Mouse (Mus musculus) limb, embryonic 13.5 days (tissue): ENCODE data around the gene Nxpe3. TPM values are rescaled to one million over a fixed set of nuclear protein-coding genes. Genes with fewer than 3 reads are reported as not detected.
A peak's percentile ranks its signal among the peaks of the same experiment; 100 is the strongest.

Source experiments
- ATAC-seq: fragments of 200-750 bp; cut with Nextera tagmentation; 2 replicates; pipeline ENCODE4 v1.8.0; 2017; ENCODE audit warnings: low read depth, moderate number of reproducible peaks, moderate TSS enrichment; ENCODE audit not compliant: low FRiP score
- H3K27ac ChIP-seq: fragments of 300-500 bp; sonication (generic); 2 replicates; pipeline ENCODE4 v1.5.1; 2015; ENCODE audit warnings: inconsistent platforms, mild to moderate bottlenecking, moderate library complexity
- H3K27me3 ChIP-seq: fragments of 300-500 bp; sonication (generic); 2 replicates; pipeline ENCODE4 v1.6.1; 2015; ENCODE audit warnings: mild to moderate bottlenecking, inconsistent platforms
- H3K36me3 ChIP-seq: fragments of 300-500 bp; sonication (generic); 2 replicates; pipeline ENCODE4 v1.6.1; 2015; ENCODE audit warnings: inconsistent platforms, mild to moderate bottlenecking, moderate library complexity
- H3K4me1 ChIP-seq: fragments of 300-500 bp; sonication (generic); 2 replicates; pipeline ENCODE4 v1.6.1; 2015; ENCODE audit warnings: inconsistent platforms
- H3K4me2 ChIP-seq: fragments of 300-500 bp; sonication (generic); replicated peaks from 2 replicates; pipeline ENCODE4 v1.6.1; 2015; ENCODE audit warnings: inconsistent platforms, mild to moderate bottlenecking, moderate library complexity
- H3K4me3 ChIP-seq: fragments of 300-500 bp; sonication (generic); 2 replicates; pipeline ENCODE4 v1.5.1; 2015; ENCODE audit warnings: moderate library complexity, mild to moderate bottlenecking, inconsistent platforms
- H3K9ac ChIP-seq: fragments of 300-500 bp; sonication (generic); 2 replicates; pipeline ENCODE4 v1.6.1; 2015; ENCODE audit warnings: mild to moderate bottlenecking, inconsistent platforms
- H3K9me3 ChIP-seq: fragments of 300-500 bp; sonication (generic); 2 replicates; pipeline ENCODE4 v1.6.1; 2016; ENCODE audit warnings: inconsistent platforms
- WGBS: fragments of 180-500 bp; shearing (Covaris S2); methylation state at CpG from one replicate; pipeline ENCODE4 v1.1.7; 2015; 5-methylcytosine and 5-hydroxymethylcytosine counted together
- polyA plus RNA-seq: library from polyadenylated mRNA; unstranded; fragments of >200 nt; fragmentation: Nextera tagmentation; extraction: Ambion mirVana; gene quantifications from 2 replicates; pipeline ENCODE4 v1.2.1, GENCODE M21; 2015

Gene Nxpe3
- polyA plus RNA-seq, 1 experiment from 2014 or later = 0.66 TPM

DNA sequence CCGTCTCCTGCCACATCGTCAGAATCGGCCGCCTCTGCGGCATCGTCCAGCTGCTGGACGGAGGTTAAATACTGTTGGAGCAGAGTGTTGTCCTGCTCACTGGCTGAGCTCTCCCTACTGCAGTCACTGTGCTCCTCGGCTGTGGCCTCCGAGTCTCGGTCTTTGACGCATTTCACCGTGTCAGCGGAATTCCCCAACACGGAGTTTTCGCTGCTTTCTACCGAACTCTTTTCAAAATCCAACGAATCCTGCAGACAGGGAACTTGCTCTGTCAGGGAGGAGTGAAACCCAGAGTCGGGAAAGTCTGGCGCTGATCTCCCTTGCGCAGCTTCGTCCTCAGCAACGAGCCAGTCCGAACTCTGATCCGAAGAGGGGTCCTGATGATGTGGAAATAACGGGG is 10.3 kb upstream of the Nxpe3 start:
- Histone ChIP-seq H3K27ac (no peak overlapping the region), H3K4me3 (no peak overlapping the region), H3K9ac (no peak overlapping the region), H3K4me2 (no peak overlapping the region), H3K4me1 (no peaks in the 10 kb centered on the region), H3K9me3 (no peaks in the 10 kb centered on the region), H3K27me3 (no peaks in the 10 kb centered on the region), H3K36me3 (peaks cover 41% of the 10 kb centered on the region)
- WGBS = 91% methylated on average over 25 of the region's 25 CpGs
- no peak for ATAC-seq

DNA sequence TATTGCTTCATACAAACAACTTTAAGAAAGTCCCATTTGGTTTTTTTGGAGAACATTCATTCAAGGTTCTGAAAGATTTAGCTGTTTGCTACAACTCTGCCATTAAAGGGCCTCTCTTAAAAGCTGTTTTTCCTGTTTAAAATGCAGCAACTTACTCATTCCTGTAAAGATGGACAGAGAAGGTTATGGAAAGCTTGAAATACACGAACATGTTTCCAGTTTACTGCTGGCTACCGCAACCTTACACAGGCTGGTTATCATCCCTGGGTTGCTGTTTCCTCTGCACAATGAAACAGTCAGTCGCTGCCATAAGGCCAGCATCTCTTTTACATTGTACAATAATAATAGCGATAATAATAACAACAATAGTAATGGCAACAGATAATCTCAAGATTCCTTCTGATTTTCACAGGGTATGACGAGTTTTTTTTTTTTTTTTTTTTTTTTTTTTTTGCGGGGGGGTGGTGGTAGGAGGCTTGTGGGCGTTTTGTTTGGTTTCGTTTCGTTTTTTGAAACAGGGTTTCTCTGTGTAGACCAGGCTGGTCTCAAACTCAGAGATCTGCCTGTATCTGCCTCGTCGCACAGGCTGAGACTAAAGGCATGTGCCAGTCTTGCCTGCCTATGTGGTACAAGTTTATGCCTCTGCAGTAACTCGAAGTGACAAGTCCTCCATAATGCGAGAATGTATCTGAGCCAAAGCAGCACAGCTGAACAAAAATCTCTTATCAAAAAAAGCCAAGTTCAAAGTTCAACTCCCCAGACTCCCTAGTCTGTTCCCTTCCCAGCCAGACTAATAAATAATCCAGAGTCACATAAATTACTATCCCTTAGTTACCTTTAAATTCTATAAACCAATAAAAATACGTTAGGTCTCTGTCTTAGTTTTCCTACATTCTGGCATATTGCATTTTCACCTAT is 7.0 kb upstream of the Nxpe3 start:
- Histone ChIP-seq H3K4me2 (no peak overlapping the region), H3K9ac (no peak overlapping the region), H3K27ac (no peak overlapping the region), H3K4me1 (no peaks in the 10 kb centered on the region), H3K36me3 (peaks cover 26% of the 10 kb centered on the region), H3K9me3 (no peaks in the 10 kb centered on the region), H3K27me3 (no peaks in the 10 kb centered on the region), H3K4me3 (no peak overlapping the region)
- ATAC-seq = no peak
- WGBS = 86% methylated on average over 14 of the region's 14 CpGs

DNA sequence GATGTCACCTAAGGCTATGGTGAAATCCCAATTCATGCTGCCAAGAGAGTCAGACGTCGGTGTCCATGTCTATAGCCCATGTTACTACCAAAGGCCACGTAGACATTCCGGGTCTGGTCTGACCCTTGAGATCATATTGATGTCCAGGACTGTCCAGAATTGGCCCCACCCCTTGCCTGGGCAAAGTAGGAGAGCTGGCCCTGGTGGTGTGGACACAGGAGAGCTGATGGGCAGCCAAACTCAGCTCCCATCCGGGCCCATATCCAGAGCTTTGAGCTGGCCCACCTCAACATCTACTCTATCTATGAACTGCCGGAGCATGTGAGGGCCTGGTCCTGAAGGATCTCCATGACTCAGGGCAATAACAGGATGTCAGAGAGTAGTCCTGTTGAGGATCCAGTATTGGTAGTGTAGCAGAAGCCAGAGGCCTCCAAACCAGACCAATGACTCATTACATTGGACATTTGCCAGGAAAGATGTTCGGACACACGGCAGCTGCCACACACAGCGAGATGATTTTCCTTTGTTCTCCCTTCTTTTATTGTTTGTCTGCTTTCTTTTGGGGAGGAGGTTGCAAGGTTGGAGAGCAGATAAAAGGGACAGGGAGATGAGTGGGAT is 3.4 kb upstream of the Nxpe3 start:
- Histone ChIP-seq H3K9me3 (no peaks in the 10 kb centered on the region), H3K4me1 (peaks cover 15% of the 10 kb centered on the region), H3K27ac (no peak overlapping the region), H3K27me3 (no peaks in the 10 kb centered on the region), H3K4me3 (no peak overlapping the region), H3K4me2 (no peak overlapping the region), H3K9ac (no peak overlapping the region), H3K36me3 (no peaks in the 10 kb centered on the region)
- WGBS = 88% methylated on average over 9 of the region's 9 CpGs
- no peak for ATAC-seq

DNA sequence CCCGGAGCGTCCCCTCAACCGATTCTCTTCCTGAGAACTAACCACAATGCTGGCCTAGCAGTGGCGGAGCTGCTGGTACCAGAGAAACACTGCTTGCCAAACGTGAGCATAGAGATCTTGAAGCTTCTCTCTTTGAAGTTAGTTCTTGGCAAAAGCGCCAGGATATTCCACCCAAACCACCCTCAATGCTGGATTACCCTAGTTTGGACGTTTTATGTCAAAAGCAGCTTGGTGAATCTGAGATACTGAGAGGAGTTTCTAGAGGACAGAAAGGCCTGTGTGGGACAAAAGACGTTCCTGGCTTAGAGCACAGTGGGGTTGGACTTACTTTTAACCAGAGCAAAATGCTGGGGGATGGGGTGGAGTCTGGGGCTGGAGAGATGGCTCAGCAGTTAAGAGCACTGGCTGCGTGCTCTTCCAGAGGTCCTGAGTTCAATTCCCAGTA is 588 bp upstream of the Nxpe3 start:
- Histone ChIP-seq H3K36me3 (no peaks in the 10 kb centered on the region), H3K27me3 (no peaks in the 10 kb centered on the region), H3K27ac (peak overlapping the region; percentile 61; the same call in 1 of the 2 replicates), H3K9ac (peak overlapping the region; percentile 80), H3K9me3 (no peaks in the 10 kb centered on the region), H3K4me3 (peak overlapping the region; percentile 72), H3K4me2 (peak overlapping the region; percentile 90), H3K4me1 (peaks cover 15% of the 10 kb centered on the region)
- 5% methylated on average over 9 of the region's 9 CpGs for WGBS
- ATAC-seq = peak; percentile 9; the same call in 1 of the 2 replicates

DNA sequence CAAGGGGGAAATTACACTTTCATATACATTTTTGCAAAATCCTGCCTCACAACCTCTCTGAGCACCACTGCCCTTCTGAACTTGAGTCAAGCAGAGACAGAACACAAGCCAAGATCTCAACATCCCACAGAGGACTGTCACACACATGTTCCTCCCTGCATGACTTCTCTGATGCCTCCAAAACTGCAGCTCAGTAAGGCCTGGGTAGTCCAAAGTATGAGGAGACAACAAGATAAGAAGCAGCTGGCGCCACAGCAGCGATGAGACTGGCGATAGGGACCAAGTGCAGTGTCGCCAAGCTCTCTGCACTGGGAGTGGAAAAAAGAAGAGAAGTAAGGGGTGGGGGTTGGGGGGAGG is 571 bp downstream of the Nxpe3 start:
- WGBS = 0% methylated on average over 4 of the region's 4 CpGs
- H3K27ac ChIP-seq = no peak overlapping the region
- no peak for ATAC-seq

DNA sequence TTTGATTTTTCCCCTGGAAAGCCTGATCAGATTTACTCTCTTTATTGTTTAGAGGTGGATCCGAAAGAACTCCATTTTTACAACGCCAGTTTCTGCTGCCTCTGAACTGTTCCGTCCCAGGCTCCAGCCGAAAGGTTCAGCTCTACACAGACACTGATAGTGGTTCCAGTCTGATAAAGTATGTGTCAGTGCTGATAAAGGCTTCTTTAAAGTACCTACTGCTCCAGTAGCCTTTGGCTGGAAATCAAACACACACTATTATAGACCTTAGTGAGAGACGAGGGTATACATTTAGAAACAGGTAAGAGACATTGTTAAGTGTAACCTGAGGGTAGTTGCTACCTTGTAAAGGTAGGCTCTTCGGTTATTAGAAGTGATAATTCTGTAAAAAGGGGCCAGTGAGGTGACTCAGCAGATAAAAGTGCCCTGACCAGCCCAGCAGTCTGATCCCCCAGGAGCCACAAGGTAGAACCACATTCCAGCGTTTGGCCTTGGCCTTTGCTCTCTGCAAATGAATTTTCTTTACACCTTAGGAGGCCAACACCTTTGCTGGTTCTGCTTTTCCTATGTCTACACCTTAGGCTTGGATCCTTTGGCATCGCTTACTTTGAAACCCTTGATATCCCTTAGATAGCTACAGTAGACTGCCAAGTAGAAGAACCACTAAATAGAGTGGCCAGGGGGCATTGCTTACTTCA is 1.5 kb downstream of the Nxpe3 start:
- H3K9me3 ChIP-seq = no peaks in the 10 kb centered on the region
- peaks cover 15% of the 10 kb centered on the region for H3K4me1 ChIP-seq
- peaks cover 5% of the 10 kb centered on the region; the same call in 1 of the 2 replicates for H3K36me3 ChIP-seq
- H3K4me2 ChIP-seq = peak overlapping the region; percentile 90; the same call in 1 of the 2 replicates
- H3K27ac ChIP-seq = no peak overlapping the region
- WGBS = 73% methylated on average over 8 of the region's 8 CpGs
- no peaks in the 10 kb centered on the region for H3K27me3 ChIP-seq
- ATAC-seq = no peak
- no peak overlapping the region for H3K4me3 ChIP-seq
- no peak overlapping the region for H3K9ac ChIP-seq

More for the DNA sequence above, 571 bp downstream of the Nxpe3 start:
- Histone ChIP-seq H3K27me3 (no peaks in the 10 kb centered on the region), H3K9me3 (no peaks in the 10 kb centered on the region), H3K4me2 (peak overlapping the region; percentile 90), H3K36me3 (no peaks in the 10 kb centered on the region), H3K9ac (peak overlapping the region; percentile 80), H3K4me1 (peaks cover 15% of the 10 kb centered on the region), H3K4me3 (peak overlapping the region; percentile 72)

DNA sequence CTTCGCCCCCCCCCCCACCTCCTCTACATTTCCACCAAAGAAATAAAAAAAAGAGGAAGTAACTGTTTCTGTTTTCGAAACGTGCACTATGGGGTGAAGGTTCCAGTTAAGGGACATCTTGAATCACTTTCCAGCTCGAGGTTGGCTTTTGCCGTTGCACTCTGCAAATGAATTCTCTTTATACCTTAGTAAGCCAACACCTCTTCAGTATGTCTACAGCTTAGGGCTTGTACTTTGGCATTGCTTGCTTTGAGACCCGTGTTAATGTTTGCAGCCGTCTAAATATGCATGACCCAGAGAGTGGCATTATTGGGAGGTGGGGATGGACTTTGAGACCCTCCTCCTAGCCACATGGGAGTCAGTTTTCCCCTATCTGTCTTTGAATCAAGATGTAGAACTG is 2.6 kb downstream of the Nxpe3 start:
- WGBS = 44% methylated on average over 7 of the region's 7 CpGs
- H3K4me3 ChIP-seq = no peak overlapping the region
- H3K4me2 ChIP-seq = no peak overlapping the region
- H3K36me3 ChIP-seq = peaks cover 12% of the 10 kb centered on the region
- no peak overlapping the region for H3K27ac ChIP-seq
- no peaks in the 10 kb centered on the region for H3K9me3 ChIP-seq
- no peak overlapping the region for H3K9ac ChIP-seq
- H3K27me3 ChIP-seq = no peaks in the 10 kb centered on the region
- peaks cover 15% of the 10 kb centered on the region for H3K4me1 ChIP-seq
- ATAC-seq = no peak

DNA sequence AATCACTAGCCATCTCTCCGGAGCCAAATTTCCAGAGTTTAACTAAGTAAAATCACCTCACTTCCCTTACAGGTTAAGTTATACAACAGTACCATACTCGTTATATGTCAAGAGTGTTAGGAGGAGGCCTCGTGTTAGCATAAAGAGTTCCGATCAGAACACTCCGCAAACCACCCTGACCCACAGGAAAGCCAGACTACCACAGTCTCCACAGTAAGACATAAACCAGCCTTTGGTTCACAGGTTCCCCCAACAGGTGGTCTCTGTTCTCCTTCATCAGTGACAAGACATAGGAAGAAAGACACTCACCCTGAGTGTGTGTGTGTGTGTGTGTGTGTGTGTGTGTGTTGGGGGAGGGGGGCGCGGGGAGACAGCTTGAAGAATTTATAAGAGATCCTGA is 3.7 kb downstream of the Nxpe3 start:
- no peak overlapping the region for H3K9ac ChIP-seq
- no peak overlapping the region for H3K4me3 ChIP-seq
- WGBS = 94% methylated on average over 7 of the region's 7 CpGs
- H3K27ac ChIP-seq = no peak overlapping the region
- no peak for ATAC-seq
- H3K9me3 ChIP-seq = no peaks in the 10 kb centered on the region
- H3K27me3 ChIP-seq = no peaks in the 10 kb centered on the region
- no peak overlapping the region for H3K4me2 ChIP-seq
- peaks cover 15% of the 10 kb centered on the region for H3K4me1 ChIP-seq
- H3K36me3 ChIP-seq = peaks cover 12% of the 10 kb centered on the region

DNA sequence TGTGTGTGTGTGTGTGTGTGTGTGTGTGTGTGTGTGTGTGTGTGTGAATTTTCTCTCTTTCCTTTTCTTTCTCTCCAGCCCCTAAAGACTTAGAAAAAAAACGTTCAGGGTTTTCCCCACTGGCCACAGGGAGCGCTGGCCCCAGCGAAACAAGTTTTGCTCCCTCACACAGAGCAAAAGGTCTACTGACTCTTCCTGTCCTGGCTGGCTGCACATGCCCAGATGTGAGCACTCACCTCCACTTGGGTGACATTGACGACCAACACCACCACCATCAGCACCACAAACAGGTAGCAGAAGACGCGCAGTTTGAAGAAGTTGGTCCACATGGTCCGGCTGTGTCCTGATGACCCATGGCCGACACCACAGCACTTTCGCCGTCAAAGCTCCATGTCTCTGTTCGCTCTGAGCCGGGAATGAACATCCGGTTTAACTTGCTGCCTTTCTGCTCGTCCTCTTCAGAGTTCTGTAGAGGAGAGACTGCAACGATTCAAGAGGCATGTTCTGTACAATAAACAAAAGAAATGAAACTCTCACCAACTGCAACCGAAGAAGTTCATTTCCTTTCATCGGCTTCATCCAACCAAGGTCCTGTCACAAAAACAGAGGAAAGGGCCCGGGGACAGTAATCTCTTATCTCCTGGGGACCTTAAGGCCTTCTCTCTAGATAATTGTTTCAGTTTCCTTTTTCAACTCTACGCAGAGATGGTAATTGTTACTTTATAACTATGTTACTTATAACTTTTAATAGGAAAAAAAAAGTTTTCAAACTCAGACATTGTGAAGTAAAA is 4.5 kb downstream of the Nxpe3 start:
- no peaks in the 10 kb centered on the region for H3K27me3 ChIP-seq
- no peak overlapping the region for H3K4me3 ChIP-seq
- peaks cover 12% of the 10 kb centered on the region for H3K36me3 ChIP-seq
- 86% methylated on average over 19 of the region's 19 CpGs for WGBS
- no peak overlapping the region for H3K9ac ChIP-seq
- H3K27ac ChIP-seq = no peak overlapping the region
- H3K9me3 ChIP-seq = no peaks in the 10 kb centered on the region
- no peak overlapping the region for H3K4me2 ChIP-seq
- no peak for ATAC-seq
- peaks cover 12% of the 10 kb centered on the region for H3K4me1 ChIP-seq

DNA sequence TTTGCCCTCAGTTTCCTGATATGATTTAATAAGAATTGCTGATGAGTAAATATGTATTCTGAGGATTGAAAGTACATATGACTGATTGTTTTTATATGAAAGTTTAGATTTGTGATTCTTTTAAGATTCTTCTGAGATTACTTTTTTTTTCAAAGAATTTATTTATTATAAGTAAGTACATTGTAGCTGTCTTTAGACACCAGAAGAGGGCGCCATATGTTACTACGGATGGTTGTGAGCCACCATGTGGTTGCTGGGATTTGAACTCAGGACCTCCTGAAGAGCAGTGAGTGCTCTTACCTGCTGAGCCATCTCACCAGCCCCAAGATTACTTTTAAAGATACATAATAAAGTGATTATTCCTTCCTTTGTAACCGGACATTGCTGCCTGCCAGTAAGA is 5.6 kb downstream of the Nxpe3 start:
- Histone ChIP-seq H3K9ac (no peak overlapping the region), H3K36me3 (peaks cover 17% of the 10 kb centered on the region), H3K27ac (no peak overlapping the region), H3K4me3 (no peak overlapping the region), H3K9me3 (no peaks in the 10 kb centered on the region), H3K4me1 (peaks cover 9% of the 10 kb centered on the region), H3K4me2 (no peak overlapping the region), H3K27me3 (no peaks in the 10 kb centered on the region)
- ATAC-seq = no peak
- 84% methylated on average over 3 of the region's 3 CpGs for WGBS

DNA sequence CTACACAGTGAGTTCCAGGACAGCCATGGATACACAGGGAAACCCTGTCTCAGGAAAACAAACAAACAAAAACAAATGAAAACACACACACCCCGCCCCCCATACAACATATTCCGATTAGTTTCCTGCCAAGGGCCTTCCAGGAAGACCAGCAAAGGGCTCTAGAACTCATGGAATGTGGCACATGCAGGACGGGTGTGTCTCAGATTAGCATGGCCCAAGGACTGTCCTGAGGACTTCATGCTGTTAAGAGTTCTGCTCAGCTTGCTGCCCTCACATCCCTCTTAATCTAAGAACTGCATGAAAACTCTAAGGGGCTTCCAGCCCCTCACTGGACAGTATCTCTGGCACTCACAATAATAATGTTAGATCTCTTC is 6.5 kb downstream of the Nxpe3 start:
- Histone ChIP-seq H3K36me3 (peaks cover 17% of the 10 kb centered on the region), H3K27me3 (no peaks in the 10 kb centered on the region), H3K9me3 (no peaks in the 10 kb centered on the region), H3K4me2 (no peak overlapping the region), H3K4me1 (peaks cover under 1% of the 10 kb centered on the region; the same call in 1 of the 2 replicates), H3K9ac (no peak overlapping the region), H3K4me3 (no peak overlapping the region), H3K27ac (no peak overlapping the region)
- WGBS = 82% methylated on average over 3 of the region's 3 CpGs
- no peak for ATAC-seq
